Comparison of ENCODE assay signal across 8 mouse cellular contexts in the genomic region with DNA sequence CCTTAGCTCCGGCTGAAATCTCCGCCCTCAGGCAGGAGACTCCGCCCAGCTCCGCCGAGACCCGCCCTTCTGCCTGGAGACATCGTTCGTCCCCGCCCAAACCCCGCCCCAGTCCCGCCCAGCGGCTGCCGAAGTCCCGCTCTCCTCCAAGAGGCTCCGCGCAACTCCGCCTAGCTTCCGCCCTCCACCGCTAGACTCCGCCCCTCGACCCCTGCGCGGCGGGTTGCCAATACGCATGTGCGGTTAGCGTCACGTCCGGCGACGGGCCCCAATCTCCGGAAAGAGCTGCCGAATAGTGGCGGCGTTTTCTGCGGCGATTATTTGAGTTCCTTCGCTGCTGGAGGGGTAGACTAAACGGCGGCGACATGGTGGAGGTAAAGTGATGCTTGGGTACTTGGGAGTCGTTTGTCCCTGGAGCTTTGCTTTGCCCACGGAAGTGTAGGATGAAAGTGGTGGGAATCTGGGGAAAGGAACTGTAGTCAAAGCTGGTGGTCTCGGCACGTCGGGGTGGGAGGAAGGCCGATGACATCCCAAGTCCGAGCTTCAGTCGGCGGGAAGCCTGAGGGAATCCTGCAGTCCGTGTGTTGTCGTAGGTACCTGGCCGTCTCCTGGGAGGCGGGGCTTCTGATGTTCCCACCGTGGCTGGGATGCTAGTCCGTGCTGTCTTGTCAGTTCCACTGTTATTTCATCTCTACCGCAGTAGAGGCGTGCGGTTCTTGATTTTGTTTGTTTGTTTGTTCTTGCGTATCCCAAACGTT. TPM values are rescaled to one million over a fixed set of nuclear protein-coding genes. Genes with fewer than 3 reads are reported as not detected.
DNase-seq lines count a peak whose midpoint lies in the region; ATAC-seq and TF ChIP-seq lines count a peak whose summit lies in the region.

A gene (plus strand): TSS at position 242 of the 758 bp plus-strand sequence.

- peak; percentile 99 for ATAC-seq in forebrain, embryonic 12.5 days (ENCODE audit: low FRiP score)
- peak; percentile 99 for ATAC-seq in heart, postnatal 0 days (ENCODE audit: insufficient read depth, low read depth)
- ATAC-seq in liver, embryonic 16.5 days (ENCODE audit: low read depth): peak; percentile 98
- ATAC-seq in neural tube, embryonic 13.5 days (ENCODE audit: low read depth): peak; percentile 99

- H3K4me3 ChIP-seq in E14TG2a.4 (replicated peaks; ENCODE audit: low read length): peak within 1 kb of the TSS; percentile 90
- peak within 1 kb of the TSS; percentile 81 for H3K4me3 ChIP-seq in forebrain, embryonic 12.5 days (replicated peaks)
- peak within 1 kb of the TSS; percentile 94 for H3K4me3 ChIP-seq in heart, postnatal 0 days (ENCODE audit: low read depth, low read length)
- H3K4me3 ChIP-seq in liver, embryonic 16.5 days (ENCODE audit: low read depth, low read length): peak within 1 kb of the TSS; percentile 91
- peak within 1 kb of the TSS; percentile 78 for H3K4me3 ChIP-seq in neural tube, embryonic 13.5 days
- H3K4me3 ChIP-seq in testis, adult 2 months (ENCODE audit: control insufficient read depth, low read depth, low read length): peak within 1 kb of the TSS; percentile 99

- no peak for TF ChIP-seq CTCF in E14TG2a.4 (conservative IDR thresholded peaks at IDR 0.05; ENCODE audit: low read length)
- TF ChIP-seq CTCF in heart, postnatal 0 days (IDR thresholded peaks at IDR 0.05; ENCODE audit: low read depth): peak; percentile 15; the same call in 1 of the 2 replicates
- no peak for TF ChIP-seq CTCF in testis, adult 2 months (IDR thresholded peaks at IDR 0.05; ENCODE audit: control insufficient read depth, insufficient read depth, insufficient replicate concordance, low read depth, low read length)

- H3K9ac ChIP-seq in forebrain, embryonic 12.5 days: peak within 1 kb of the TSS; percentile 76
- H3K9ac ChIP-seq in heart, postnatal 0 days (replicated peaks; ENCODE audit: low read depth, low read length): peak within 1 kb of the TSS; percentile 88
- H3K9ac ChIP-seq in liver, embryonic 16.5 days (ENCODE audit: low read depth, low read length): peak within 1 kb of the TSS; percentile 80
- peak within 1 kb of the TSS; percentile 89 for H3K9ac ChIP-seq in neural tube, embryonic 13.5 days

- WGBS in forebrain, embryonic 12.5 days: under 1% methylated on average over 59 of the region's 61 CpGs
- WGBS in heart, postnatal 0 days: under 1% methylated on average over 61 of the region's 61 CpGs
- under 1% methylated on average over 61 of the region's 61 CpGs for WGBS in liver, embryonic 16.5 days (ENCODE audit: insufficient replicate concordance)
- under 1% methylated on average over 61 of the region's 61 CpGs for WGBS in neural tube, embryonic 13.5 days

- no peaks in the 10 kb centered on the region for H3K27me3 ChIP-seq in E14TG2a.4 (ENCODE audit: insufficient read depth, low read length)
- H3K27me3 ChIP-seq in forebrain, embryonic 12.5 days: no peaks in the 10 kb centered on the region
- no peaks in the 10 kb centered on the region for H3K27me3 ChIP-seq in heart, postnatal 0 days (ENCODE audit: control insufficient read depth, insufficient read depth, low read length)
- H3K27me3 ChIP-seq in liver, embryonic 16.5 days (ENCODE audit: control insufficient read depth, insufficient read depth, low read depth, low read length): no peaks in the 10 kb centered on the region
- no peaks in the 10 kb centered on the region for H3K27me3 ChIP-seq in neural tube, embryonic 13.5 days
- H3K27me3 ChIP-seq in testis, adult 2 months (ENCODE audit: control insufficient read depth, insufficient read depth, low read length): no peaks in the 10 kb centered on the region

- H3K27ac ChIP-seq in forebrain, embryonic 12.5 days: peak within 1 kb of the TSS; percentile 65
- H3K27ac ChIP-seq in heart, postnatal 0 days (ENCODE audit: low read depth): peak within 1 kb of the TSS; percentile 77
- peak within 1 kb of the TSS; percentile 69 for H3K27ac ChIP-seq in liver, embryonic 16.5 days (ENCODE audit: low read length)
- peak within 1 kb of the TSS; percentile 70 for H3K27ac ChIP-seq in neural tube, embryonic 13.5 days (replicated peaks)
- peak within 1 kb of the TSS; percentile 92 for H3K27ac ChIP-seq in testis, adult 2 months (ENCODE audit: control insufficient read depth, insufficient read depth, low read depth, low read length)

- peaks cover 18% of the 10 kb centered on the region for H3K4me1 ChIP-seq in E14TG2a.4 (replicated peaks; ENCODE audit: low read depth, low read length)
- H3K4me1 ChIP-seq in forebrain, embryonic 12.5 days: peaks cover 11% of the 10 kb centered on the region
- peaks cover 7% of the 10 kb centered on the region for H3K4me1 ChIP-seq in heart, postnatal 0 days (ENCODE audit: control insufficient read depth, insufficient read depth)
- peaks cover 10% of the 10 kb centered on the region for H3K4me1 ChIP-seq in liver, embryonic 16.5 days (ENCODE audit: control insufficient read depth, low read depth, low read length)
- H3K4me1 ChIP-seq in neural tube, embryonic 13.5 days (replicated peaks): peaks cover 13% of the 10 kb centered on the region
- H3K4me1 ChIP-seq in testis, adult 2 months (ENCODE audit: control insufficient read depth, insufficient read depth, low read length): peaks cover 6% of the 10 kb centered on the region; the same call in 1 of the 2 replicates

- H3K9me3 ChIP-seq in E14TG2a.4 (ENCODE audit: low read length): no peaks in the 10 kb centered on the region
- no peaks in the 10 kb centered on the region for H3K9me3 ChIP-seq in forebrain, embryonic 12.5 days
- H3K9me3 ChIP-seq in heart, postnatal 0 days (replicated peaks; ENCODE audit: control insufficient read depth, low read length): no peaks in the 10 kb centered on the region
- H3K9me3 ChIP-seq in liver, embryonic 16.5 days (replicated peaks; ENCODE audit: control insufficient read depth, low read length): no peaks in the 10 kb centered on the region
- no peaks in the 10 kb centered on the region for H3K9me3 ChIP-seq in neural tube, embryonic 13.5 days

- H3K4me2 ChIP-seq in forebrain, embryonic 12.5 days: peak within 1 kb of the TSS; percentile 83
- peak within 1 kb of the TSS; percentile 94 for H3K4me2 ChIP-seq in heart, postnatal 0 days (ENCODE audit: low read depth, low read length)
- peak within 1 kb of the TSS; percentile 79 for H3K4me2 ChIP-seq in liver, embryonic 16.5 days (ENCODE audit: low read depth, low read length)
- peak within 1 kb of the TSS; percentile 91 for H3K4me2 ChIP-seq in neural tube, embryonic 13.5 days

- DNase-seq in c-Kit-positive CD71-positive TER-119-positive erythroid progenitor cells, embryonic 14.5 days (ENCODE audit: low spot score): peak; percentile 96
- DNase-seq in heart, postnatal 0 days (ENCODE audit: low spot score): peak; percentile 98
- peak; percentile 99 for DNase-seq in kidney, postnatal 4 days

- TF ChIP-seq EP300 in heart, postnatal 0 days (IDR thresholded peaks at IDR 0.05; ENCODE audit: low read depth): no peak

- TF ChIP-seq POLR2A in testis, adult 2 months (IDR thresholded peaks at IDR 0.05; ENCODE audit: control insufficient read depth, low read depth, low read length): peak; percentile 95

- peaks cover 33% of the 10 kb centered on the region for H3K36me3 ChIP-seq in E14TG2a.4 (ENCODE audit: insufficient read depth, low read length)
- peaks cover 26% of the 10 kb centered on the region for H3K36me3 ChIP-seq in forebrain, embryonic 12.5 days (replicated peaks)
- H3K36me3 ChIP-seq in heart, postnatal 0 days (replicated peaks; ENCODE audit: control insufficient read depth, insufficient read depth, low read length): peaks cover 25% of the 10 kb centered on the region
- peaks cover 13% of the 10 kb centered on the region for H3K36me3 ChIP-seq in liver, embryonic 16.5 days (ENCODE audit: control insufficient read depth, insufficient read depth)
- peaks cover 33% of the 10 kb centered on the region for H3K36me3 ChIP-seq in neural tube, embryonic 13.5 days
- H3K36me3 ChIP-seq in testis, adult 2 months (ENCODE audit: control insufficient read depth, insufficient read depth, low read length): no peaks in the 10 kb centered on the region; the same call in none of the 2 replicates

RNA-seq across cellular contexts. Expression of the gene that starts here (rescaled TPM):
- 115 and 118 TPM in 2 replicates for polyA plus RNA-seq in forebrain, embryonic 12.5 days (2016; fragmentation: Nextera tagmentation; extraction: Ambion mirVana)
- 46.2 and 61.9 TPM in 2 replicates for total RNA-seq in heart, postnatal 0 days (2014; rRNA removed; ENCODE audit: low replicate concordance)
- polyA plus RNA-seq in heart, postnatal 0 days (2015; fragmentation: Nextera tagmentation; extraction: Ambion mirVana): 40.8 and 43.4 TPM in 2 replicates
- 40.9 and 45.1 TPM in 2 replicates for polyA plus RNA-seq in liver, embryonic 16.5 days (2015; fragmentation: Nextera tagmentation; extraction: Ambion mirVana)
- 109 and 110 TPM in 2 replicates for polyA plus RNA-seq in neural tube, embryonic 13.5 days (2015; fragmentation: Nextera tagmentation; extraction: Ambion mirVana)
- 28.9 and 31.4 TPM in 2 replicates for polyA plus RNA-seq in testis, adult 2 months (2012; rRNA removed)

Comparison
In these comparisons a context has a peak if more than half of its experiments do, and no peak if none do; other contexts are left out.
1. Peak in every context shown above with its lines: DNase-seq, ATAC-seq, H3K4me3 ChIP-seq and H3K27ac ChIP-seq.